Mouse (Mus musculus) adrenal gland, adult 2 months (tissue): Measurements from ENCODE around the gene Ngfr. TPM values are rescaled to one million over a fixed set of nuclear protein-coding genes. Genes with fewer than 3 reads are reported as not detected.
"Not testable (repeated sequence)": the region's sequence is repeated elsewhere in the genome, so short reads cannot be mapped to it uniquely, and the experiment has no call there.

Source experiments
- DNase-seq: peaks from one replicate; pipeline ENCODE4 v3.0.0; 2021
- long read RNA-seq: library from polyadenylated mRNA; stranded (forward); transcript quantifications from one replicate; pipeline ENCODE4 v2.0.0, GENCODE M21; 2021
- polyA plus RNA-seq: library from polyadenylated mRNA; depleted of rRNA; stranded (reverse); fragments of >200 nt; gene quantifications from 2 replicates; pipeline ENCODE4 v1.2.3, GENCODE M21; 2012; rRNA removed
- total RNA-seq, 2 experiments: library from RNA; stranded (reverse); gene quantifications; 2 replicates each; pipeline ENCODE4 v1.2.3; 2021

Ngfr gene
- 1 to 10 TPM; 2.6 to 5.7 TPM for total RNA-seq
- polyA plus RNA-seq, result 8.0 and 14.2 TPM in 2 replicates
- long read RNA-seq, transcript Ngfr-201 (6 exons, 3,446 nt), result major isoform, 5 of 5 reads
- long read RNA-seq, partial matches to known transcripts, result 0 of 5 reads
- long read RNA-seq, other reads (novel, unspliced or antisense), result 0 of 5 reads

DNA sequence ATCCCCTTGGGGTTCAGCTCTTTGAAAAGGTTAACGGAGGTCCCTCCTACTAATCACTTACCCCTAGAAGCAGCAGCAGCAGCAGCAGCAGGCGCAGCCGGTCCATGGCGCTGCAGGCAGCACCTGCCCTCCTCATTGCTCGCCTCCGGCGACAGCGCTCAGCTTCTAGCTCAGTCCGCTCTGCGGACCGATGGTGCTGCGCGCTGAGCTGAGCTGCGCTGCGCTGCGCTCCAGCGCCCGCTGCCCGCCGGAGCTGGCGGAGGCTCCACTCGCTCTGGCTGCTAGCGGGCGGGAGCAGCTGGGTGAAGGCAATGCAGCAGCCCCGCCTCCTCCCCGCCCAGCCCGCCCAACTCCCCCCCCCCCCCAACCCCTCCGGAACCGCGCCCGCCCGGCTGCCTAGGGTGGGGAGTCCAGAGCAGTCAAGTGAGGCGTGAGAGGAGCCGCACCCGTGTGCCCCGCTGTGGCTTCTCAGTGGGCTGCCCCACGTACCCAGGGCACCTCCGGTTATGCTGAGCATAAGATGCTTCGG lies at the start of gene Ngfr:
Gene Ngfr (minus strand): TSS at position 313 of the 529 bp plus-strand sequence.
- peak; percentile 61 for DNase-seq

DNA sequence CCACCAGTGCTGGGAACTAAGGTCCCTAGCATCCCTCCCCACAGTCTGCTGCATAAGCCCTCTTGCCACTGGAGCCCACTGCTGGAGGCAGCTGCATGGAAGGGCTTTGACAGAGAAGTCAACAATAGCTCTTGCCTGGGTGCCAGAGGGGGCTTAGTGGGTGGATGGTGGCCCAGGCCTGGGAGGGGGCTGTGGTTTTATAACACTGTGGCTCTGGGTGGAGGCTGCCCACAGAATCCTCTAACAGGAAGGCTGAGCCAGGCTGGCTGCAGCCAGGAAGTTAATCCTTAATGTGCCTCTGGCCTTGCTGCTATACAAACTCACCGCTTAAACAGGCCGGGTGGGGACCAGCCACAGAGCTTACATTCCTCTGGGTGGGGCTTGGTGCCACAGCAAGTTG lies 47.5 kb upstream of the Ngfr start:
- DNase-seq, result no peak

DNA sequence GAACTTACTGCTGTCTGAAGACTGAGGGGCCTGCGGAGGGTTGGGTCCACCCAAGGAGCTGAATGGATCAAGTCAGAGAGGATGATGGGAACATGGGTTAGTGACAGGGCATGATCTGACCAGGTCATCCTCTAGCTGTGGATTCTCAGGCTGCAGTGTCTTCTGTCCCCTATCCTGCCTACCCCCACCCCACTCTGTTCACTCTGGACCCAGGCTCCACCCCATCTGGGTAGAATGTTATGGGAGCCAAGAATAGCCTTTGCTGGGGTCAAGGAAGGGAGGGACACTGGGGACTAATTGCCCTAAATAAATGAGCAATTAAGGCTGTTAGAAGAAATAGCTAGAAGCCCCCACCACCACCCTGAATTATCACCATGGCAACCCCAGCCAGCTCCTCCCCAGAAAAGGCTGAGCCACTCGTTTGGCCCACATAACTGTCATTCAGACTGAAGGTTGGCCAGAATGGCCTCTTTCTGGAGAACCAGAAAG lies 46.0 kb upstream of the Ngfr start:
- DNase-seq, result no peak

GRCm38 (mm10) chr11:95632474-95632873 lies 44.9 kb upstream of the Ngfr start:
- DNase-seq, result no peak

DNA sequence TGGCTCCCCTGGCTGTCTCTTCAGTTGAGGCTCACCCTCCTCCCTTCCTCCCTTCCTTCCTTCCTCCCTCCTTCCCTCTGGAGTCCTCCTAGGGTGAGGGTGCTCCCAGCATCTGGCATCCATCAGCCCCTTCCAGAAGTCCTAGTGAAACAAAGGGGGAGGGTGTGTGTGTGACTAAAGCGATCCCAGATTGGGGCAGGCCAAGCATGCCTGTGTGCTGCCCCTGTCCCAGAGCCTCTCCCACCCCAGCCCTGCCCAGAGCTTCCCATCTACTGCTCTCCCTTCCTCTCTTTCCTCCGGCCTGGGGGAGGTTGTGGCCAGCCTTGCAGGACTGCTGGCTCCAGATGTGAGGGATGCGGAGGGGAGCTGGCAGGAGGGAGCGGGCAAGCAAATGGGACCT lies 43.8 kb upstream of the Ngfr start:
- DNase-seq, result no peak

- no peak for DNase-seq
Observed at GRCm38 (mm10) chr11:95630558-95630957, 43.0 kb upstream of the Ngfr start.

- no peak for DNase-seq
Observed at GRCm38 (mm10) chr11:95622426-95622825, 34.9 kb upstream of the Ngfr start.

GRCm38 (mm10) chr11:95621541-95622130 lies 34.1 kb upstream of the Ngfr start:
- DNase-seq, result no peak

GRCm38 (mm10) chr11:95621010-95621409 lies 33.5 kb upstream of the Ngfr start:
- no peak for DNase-seq

DNA sequence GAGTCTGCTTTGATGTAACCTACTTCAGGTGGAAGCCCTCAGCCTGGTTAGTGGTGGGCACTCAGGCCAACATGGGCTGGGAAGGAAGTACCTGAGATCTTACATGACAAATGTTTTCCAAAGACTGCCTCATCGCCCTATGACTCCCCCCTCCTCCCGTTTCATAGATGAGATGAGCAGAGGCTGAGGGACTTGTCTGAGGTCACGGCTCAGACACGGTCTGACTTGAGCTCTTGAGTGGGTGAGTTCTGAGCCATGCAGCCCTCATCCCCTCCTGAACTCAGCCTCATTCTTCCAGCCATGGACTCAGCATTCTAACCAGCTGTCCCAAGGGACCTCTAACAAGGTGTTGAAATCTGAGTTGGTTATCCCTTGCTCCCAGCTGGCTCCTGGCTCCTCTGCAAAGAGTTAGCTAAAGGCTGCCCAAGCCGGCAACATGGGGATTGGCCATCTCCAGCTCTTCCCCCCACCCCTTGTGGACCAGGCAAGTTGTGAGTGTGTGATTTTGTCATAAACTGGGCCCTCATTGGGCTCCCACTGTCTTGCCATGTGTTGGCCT lies 32.4 kb upstream of the Ngfr start:
- DNase-seq, result no peak

DNA sequence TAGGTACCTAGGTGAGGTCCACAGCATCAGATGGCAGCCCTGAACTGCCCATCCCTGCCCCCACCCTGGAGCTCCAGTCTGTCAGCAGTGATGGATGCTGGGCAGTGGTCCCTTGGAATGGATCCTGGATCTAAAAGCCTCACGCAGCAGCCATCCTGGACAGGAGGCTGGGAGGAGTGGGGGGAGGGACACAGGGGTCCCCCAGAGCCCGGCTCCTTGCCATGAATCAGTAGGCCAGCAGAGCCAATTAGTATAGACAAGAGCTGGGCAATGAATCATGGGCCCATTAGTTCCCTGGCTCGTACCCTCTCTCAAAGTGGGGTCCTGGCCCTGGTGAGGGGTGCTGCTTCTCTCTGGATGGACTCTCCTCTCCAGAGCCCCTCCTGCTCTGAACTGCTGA lies 31.5 kb upstream of the Ngfr start:
- DNase-seq, result no peak

DNA sequence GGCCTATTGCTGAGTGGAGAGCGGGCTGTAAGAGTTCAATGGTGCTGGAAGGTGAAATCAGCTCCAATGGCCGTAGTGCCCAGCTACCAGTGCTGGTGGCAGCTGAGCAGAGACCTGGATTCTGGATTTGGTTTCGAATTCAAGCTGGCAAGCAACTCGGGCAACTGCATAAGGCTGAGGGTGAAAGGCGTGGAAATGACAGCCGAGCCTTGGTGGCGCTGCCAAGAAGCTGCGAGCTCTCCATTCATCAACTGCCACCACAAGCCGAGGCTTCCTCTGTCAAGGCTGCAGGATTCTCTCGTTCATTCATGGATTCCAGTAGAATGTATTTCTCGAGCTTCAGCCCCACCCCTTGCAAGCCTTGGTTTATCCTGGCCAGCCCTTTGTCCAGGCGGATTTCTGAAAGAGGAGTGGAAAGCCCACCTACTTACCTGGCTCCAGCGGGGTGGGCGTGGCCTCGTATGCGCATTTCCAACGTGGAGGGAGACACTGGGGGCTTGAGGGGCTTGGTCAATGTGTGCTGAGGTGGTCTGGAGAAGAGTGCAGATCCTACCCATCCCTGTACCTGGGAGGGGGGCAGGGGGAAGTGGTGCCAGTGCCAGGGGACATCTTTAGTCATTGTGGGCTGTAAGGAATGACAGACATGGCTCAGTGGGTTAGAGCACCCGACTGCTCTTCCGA lies 30.4 kb upstream of the Ngfr start:
- peak; percentile 80 for DNase-seq

DNA sequence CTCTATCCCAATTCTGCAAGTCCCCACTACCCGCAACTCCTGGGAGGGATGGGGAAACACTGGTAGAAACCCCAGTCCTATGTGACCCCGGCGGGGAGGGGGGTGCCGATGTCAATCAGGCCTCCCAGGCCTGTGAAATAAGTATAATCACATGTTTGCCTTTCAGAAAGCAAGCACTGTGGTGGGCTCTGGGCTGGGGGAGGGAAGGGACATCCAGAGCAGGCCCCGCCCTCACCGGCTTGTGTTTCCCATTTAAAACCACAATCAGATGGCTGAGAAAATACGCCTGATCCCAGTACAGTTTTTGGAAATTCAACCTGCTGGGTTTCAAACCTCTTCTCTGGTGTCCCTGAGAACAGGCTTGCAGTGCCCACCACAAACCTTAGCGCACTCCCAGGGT lies 27.2 kb upstream of the Ngfr start:
- DNase-seq, result no peak

DNA sequence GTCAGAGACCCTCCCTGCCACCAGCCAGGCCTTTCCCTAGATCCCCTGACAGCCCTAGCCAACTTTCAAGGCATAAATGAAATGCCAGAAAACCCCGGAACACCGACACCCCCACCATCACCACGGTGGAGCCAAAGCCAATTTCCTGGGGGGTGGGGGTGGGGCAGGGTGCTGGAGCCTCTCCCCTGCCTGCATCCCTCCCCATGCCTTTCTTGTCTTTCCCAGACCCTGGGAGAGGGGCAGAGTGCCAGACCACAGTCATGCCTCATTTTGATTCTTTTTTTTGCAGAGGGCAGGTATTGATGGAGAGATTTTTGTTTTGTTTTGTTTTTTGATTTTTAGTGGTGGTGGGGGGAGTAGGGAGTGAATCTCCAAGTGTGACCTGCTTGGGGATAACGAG lies 23.7 kb upstream of the Ngfr start:
- no peak for DNase-seq

GRCm38 (mm10) chr11:95610391-95610902 lies 22.9 kb upstream of the Ngfr start:
- no peak for DNase-seq

DNA sequence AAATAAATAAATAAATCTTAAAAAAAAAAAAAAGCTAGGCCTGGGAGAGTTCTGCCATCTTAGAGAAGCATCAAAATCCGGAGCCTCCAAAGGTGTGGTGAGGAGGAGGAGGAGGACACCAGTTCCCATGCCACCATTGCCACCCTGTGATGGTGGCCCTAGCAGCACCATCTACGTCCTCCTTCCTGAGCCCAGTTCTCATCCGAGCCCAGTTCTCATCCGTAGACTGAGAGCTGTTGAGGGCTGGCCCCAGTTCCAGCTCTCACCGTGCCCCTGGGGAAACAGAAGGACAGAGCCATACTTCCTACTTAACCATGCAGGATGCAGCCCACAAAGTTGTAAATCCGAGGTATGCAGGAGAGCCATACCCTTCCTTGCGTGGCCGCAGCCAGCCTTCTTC lies 22.4 kb upstream of the Ngfr start:
- DNase-seq, result no peak

GRCm38 (mm10) chr11:95607286-95607685 lies 19.8 kb upstream of the Ngfr start:
- DNase-seq, result not testable (repeated sequence)

DNA sequence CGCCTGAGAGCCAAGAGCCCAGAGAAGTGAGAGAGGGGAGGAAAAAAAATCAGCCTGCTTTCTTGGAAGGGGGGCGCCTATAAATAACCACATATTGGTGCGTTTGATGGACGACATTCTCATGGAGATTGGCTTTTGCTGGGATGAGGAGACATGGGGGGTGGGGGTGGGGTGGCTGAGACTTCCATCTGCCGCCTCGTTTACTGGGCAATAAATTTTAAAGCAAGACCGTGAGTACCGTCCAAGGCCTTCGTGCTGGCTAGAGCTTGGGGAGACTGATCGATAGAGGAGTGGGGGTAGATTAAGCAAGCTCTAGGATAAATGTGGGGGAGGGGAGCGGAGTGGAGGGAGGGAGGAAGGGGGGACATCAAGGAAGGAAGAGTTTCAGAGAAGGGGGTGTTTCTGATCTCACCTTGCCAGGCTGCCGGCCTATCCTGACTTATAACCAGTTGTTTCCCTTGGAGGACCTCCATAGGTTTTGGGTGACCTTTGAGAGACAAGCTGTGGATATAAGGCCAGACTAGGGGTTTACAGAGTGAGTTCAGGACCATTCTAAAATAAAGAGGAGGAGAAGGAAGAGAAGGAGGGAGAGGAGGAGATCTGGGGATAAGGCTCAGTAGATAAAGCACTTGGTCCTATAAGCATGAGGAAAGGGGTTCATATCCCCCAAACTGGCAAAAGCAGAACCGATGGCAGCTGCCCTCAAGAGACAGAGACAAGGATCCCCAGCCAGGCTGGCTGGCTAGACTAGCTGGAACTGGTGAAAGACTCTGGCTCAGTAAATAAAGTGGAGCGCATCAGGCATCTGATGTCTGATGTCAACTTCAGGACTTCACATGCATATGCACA lies 10.9 kb upstream of the Ngfr start:
- no peak for DNase-seq

DNA sequence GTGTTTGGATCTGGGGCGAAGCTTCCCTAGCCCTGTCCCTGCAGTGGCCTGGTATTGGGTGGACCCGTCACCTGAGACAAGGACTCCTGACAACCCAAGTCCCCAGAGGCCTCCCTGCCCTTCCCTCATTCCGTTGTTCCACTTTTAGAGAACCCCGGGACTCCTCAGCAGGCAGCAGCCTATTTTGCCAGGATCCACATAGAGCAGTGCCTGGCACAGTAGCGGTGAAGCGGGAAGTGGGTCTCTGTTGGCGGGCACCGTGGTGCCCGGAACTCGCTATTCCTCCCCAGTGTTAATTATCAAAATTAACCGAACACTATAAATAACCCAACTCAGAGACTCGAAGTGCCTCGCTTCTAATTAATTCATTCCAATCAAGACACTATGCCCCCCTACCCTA lies 10.2 kb upstream of the Ngfr start:
- DNase-seq, result no peak

GRCm38 (mm10) chr11:95596704-95597103 lies 9.2 kb upstream of the Ngfr start:
- DNase-seq, result peak; percentile 17

- no peak for DNase-seq
Observed at GRCm38 (mm10) chr11:95596150-95596515, 8.6 kb upstream of the Ngfr start.
